Mouse (Mus musculus): ENCODE data around the gene Psmc3. TPM values are rescaled to one million over a fixed set of nuclear protein-coding genes. Genes with fewer than 3 reads are reported as not detected.
A peak's percentile ranks its signal among the peaks of the same experiment; 100 is the strongest.
"Not testable (repeated sequence)": the region's sequence is repeated elsewhere in the genome, so short reads cannot be mapped to it uniquely, and the experiment has no call there.

The Psmc3 gene
- polyA plus RNA-seq, 1 experiment, result 178 TPM

GRCm38 (mm10) chr2:91081775-91082695 is 28.2 kb downstream of the Psmc3 start, which contains the start of gene Spi1:
Gene Spi1 (plus strand): TSS chr2:91082390.
- DNase-seq (ENCODE audit: low spot score), result no peak

- no peak for DNase-seq (ENCODE audit: low spot score)
Observed at GRCm38 (mm10) chr2:91082844-91083243, 29.0 kb downstream of the Psmc3 start.

GRCm38 (mm10) chr2:91083366-91083940 is 29.6 kb downstream of the Psmc3 start:
- no peak for DNase-seq (ENCODE audit: low spot score)

GRCm38 (mm10) chr2:91084179-91084820 is 30.5 kb downstream of the Psmc3 start:
- DNase-seq (ENCODE audit: low spot score), result no peak

- DNase-seq (ENCODE audit: low spot score), result no peak
Observed at GRCm38 (mm10) chr2:91085494-91086391, 31.9 kb downstream of the Psmc3 start.

GRCm38 (mm10) chr2:91086392-91087237 is 32.8 kb downstream of the Psmc3 start:
- DNase-seq (ENCODE audit: low spot score), result no peak

GRCm38 (mm10) chr2:91087453-91087852 is 33.6 kb downstream of the Psmc3 start:
- DNase-seq (ENCODE audit: low spot score), result no peak

GRCm38 (mm10) chr2:91088987-91089386 is 35.2 kb downstream of the Psmc3 start:
- no peak for DNase-seq (ENCODE audit: low spot score)

GRCm38 (mm10) chr2:91090208-91090607 is 36.4 kb downstream of the Psmc3 start:
- no peak for DNase-seq (ENCODE audit: low spot score)

GRCm38 (mm10) chr2:91090827-91091226 is 37.0 kb downstream of the Psmc3 start:
- no peak for DNase-seq (ENCODE audit: low spot score)

GRCm38 (mm10) chr2:91096524-91096923 is 42.7 kb downstream of the Psmc3 start:
- no peak for DNase-seq (ENCODE audit: low spot score)

- DNase-seq (ENCODE audit: low spot score), result no peak
Observed at GRCm38 (mm10) chr2:91097015-91097414, 43.2 kb downstream of the Psmc3 start.

GRCm38 (mm10) chr2:91098156-91098555 is 44.3 kb downstream of the Psmc3 start:
- DNase-seq (ENCODE audit: low spot score), result no peak

GRCm38 (mm10) chr2:91101124-91101740 is 47.4 kb downstream of the Psmc3 start:
- DNase-seq (ENCODE audit: low spot score), result peak; percentile 68

- DNase-seq (ENCODE audit: low spot score), result no peak
Observed at GRCm38 (mm10) chr2:91108156-91108555, 54.3 kb downstream of the Psmc3 start.

- no peak for DNase-seq (ENCODE audit: low spot score)
Observed at GRCm38 (mm10) chr2:91109241-91109640, 55.4 kb downstream of the Psmc3 start.

GRCm38 (mm10) chr2:91109807-91110385 is 56.1 kb downstream of the Psmc3 start:
- DNase-seq (ENCODE audit: low spot score), result no peak

- no peak for DNase-seq (ENCODE audit: low spot score)
Observed at GRCm38 (mm10) chr2:91110429-91110828, 56.6 kb downstream of the Psmc3 start.

GRCm38 (mm10) chr2:91111832-91112231 is 58.0 kb downstream of the Psmc3 start:
- DNase-seq (ENCODE audit: low spot score), result not testable (repeated sequence)

- no peak for DNase-seq (ENCODE audit: low spot score)
Observed at GRCm38 (mm10) chr2:91112491-91112890, 58.7 kb downstream of the Psmc3 start.
